In the genomic region with DNA sequence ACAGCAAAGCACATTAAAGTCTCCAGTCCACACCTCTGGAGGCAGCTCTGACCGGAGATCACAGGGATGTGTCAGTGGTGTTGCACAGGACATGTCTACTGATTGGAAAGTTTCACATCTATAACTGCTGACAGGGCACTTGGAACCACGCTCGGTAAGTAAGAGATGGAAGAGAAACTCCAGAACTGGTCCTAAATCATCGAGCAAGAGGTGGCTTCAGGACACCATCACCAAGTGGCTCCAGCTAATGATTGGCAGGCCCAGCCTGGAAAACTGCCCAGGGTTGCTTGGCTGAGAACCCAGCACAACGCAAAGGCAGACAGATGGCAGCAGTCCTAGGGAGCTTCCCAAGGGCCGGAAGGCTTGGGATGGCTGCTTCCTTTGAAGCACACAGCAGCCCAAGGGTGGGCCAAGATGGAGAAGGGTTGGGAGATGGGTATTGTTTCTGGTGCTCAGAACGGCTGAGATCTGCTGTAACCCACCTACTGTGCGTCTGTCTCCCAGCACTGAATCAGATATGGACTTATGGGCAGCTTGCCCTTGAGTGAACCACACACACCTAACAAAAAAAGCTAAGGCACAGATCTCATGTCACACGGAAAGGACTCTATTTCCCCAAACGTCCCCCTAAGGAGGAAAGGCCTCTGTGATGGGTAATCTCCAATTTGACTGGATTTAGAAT, we compare ENCODE assay signal across 9 mouse cellular contexts.
DNase-seq lines count a peak whose midpoint lies in the region; ATAC-seq and TF ChIP-seq lines count a peak whose summit lies in the region.
"Had no signal": no experiment of that assay in that cellular context is flagged by ENCODE, and none has a peak within 500 bp of the region (broad histone marks: within the 10 kb centered on the region; RNA-seq: fewer than 3 reads in every experiment).

No protein-coding gene starts in this region.

- no peaks in the 10 kb centered on the region for H3K9me3 ChIP-seq in liver, embryonic 12.5 days (replicated peaks)
- H3K9me3 ChIP-seq in heart, embryonic 12.5 days (replicated peaks): no peaks in the 10 kb centered on the region

- no peaks in the 10 kb centered on the region for H3K36me3 ChIP-seq in liver, embryonic 12.5 days
- peaks cover 5% of the 10 kb centered on the region; the same call in 1 of the 2 replicates for H3K36me3 ChIP-seq in heart, embryonic 12.5 days
- peaks cover 40% of the 10 kb centered on the region for H3K36me3 ChIP-seq in thymus, adult 2 months (ENCODE audit: control insufficient read depth, insufficient read depth, low read length)

- peaks cover 36% of the 10 kb centered on the region for H3K4me1 ChIP-seq in liver, embryonic 12.5 days
- H3K4me1 ChIP-seq in heart, embryonic 12.5 days (replicated peaks): peaks cover 61% of the 10 kb centered on the region
- peaks cover 44% of the 10 kb centered on the region for H3K4me1 ChIP-seq in thymus, adult 2 months (replicated peaks; ENCODE audit: control insufficient read depth, insufficient read depth, low read length)

- H3K4me3 ChIP-seq in liver, embryonic 12.5 days: no peak overlapping the region
- H3K4me3 ChIP-seq in heart, embryonic 12.5 days: no peak overlapping the region
- no peak overlapping the region for H3K4me3 ChIP-seq in thymus, adult 2 months (ENCODE audit: control insufficient read depth, insufficient read depth, low read length)
- H3K4me3 ChIP-seq: erythroblast, embryonic 14.5 days had no signal

- ATAC-seq in liver, embryonic 12.5 days: no peak
- ATAC-seq in heart, embryonic 12.5 days (ENCODE audit: insufficient number of reproducible peaks, low FRiP score): peak; percentile 54

- no peak for TF ChIP-seq POLR2A in thymus, adult 2 months (IDR thresholded peaks at IDR 0.05; ENCODE audit: control insufficient read depth, extremely low read depth, insufficient read depth, low read length, poor library complexity)

- H3K9ac ChIP-seq in liver, embryonic 12.5 days: 0 out of 2 replicates have a peak overlapping the region, but pooled peaks have one; percentile 4
- H3K9ac ChIP-seq in heart, embryonic 12.5 days: no peak overlapping the region

- TF ChIP-seq CTCF in thymus, adult 2 months (IDR thresholded peaks at IDR 0.05; ENCODE audit: borderline replicate concordance, control insufficient read depth, extremely low read depth, insufficient read depth, low read length, poor library complexity): no peak

- no peak overlapping the region for H3K27ac ChIP-seq in liver, embryonic 12.5 days
- H3K27ac ChIP-seq in heart, embryonic 12.5 days (ENCODE audit: poor library complexity, severe bottlenecking): peak overlapping the region; percentile 38; the same call in 1 of the 2 replicates
- no peak overlapping the region; the same call in 1 of the 2 replicates for H3K27ac ChIP-seq in thymus, adult 2 months (ENCODE audit: control insufficient read depth, insufficient read depth, low read length)

- H3K27me3 ChIP-seq in liver, embryonic 12.5 days (replicated peaks): no peaks in the 10 kb centered on the region
- no peaks in the 10 kb centered on the region for H3K27me3 ChIP-seq in heart, embryonic 12.5 days (replicated peaks)
- H3K27me3 ChIP-seq in thymus, adult 2 months (ENCODE audit: control insufficient read depth, insufficient read depth, low read length): no peaks in the 10 kb centered on the region

- 74% methylated on average over 10 of the region's 10 CpGs for WGBS in liver, embryonic 12.5 days (ENCODE audit: insufficient replicate concordance)
- 48% methylated on average over 10 of the region's 10 CpGs for WGBS in heart, embryonic 12.5 days
- 94% methylated on average over 10 of the region's 10 CpGs for WGBS in thymus, adult 2 months

- H3K4me2 ChIP-seq in liver, embryonic 12.5 days: no peak overlapping the region
- no peak overlapping the region for H3K4me2 ChIP-seq in heart, embryonic 12.5 days

- no peak for DNase-seq in liver
- DNase-seq in cerebellum, postnatal 4 days (ENCODE audit: low spot score in 2 of 2): peak; percentile 66 to 91
- DNase-seq in layer of hippocampus, postnatal 14 days (ENCODE audit: low spot score in 2 of 2): peak; percentile 84 to 90
- DNase-seq in ovary, adult 18-20 months (ENCODE audit: low spot score): peak; percentile 36
- DNase-seq in spleen, postnatal 14 days (ENCODE audit: low spot score in 2 of 2): no peak
- no peak for DNase-seq in thymus, adult 2 months

Comparison
In these comparisons a context has a peak if more than half of its experiments do, and no peak if none do; other contexts are left out.
1. DNase-seq: peak in cerebellum, postnatal 4 days (2 of 2), layer of hippocampus, postnatal 14 days (2 of 2) and ovary, adult 18-20 months (single experiment); none in liver (single experiment), spleen, postnatal 14 days (0 of 2) and thymus, adult 2 months (single experiment).